Mouse (Mus musculus): ENCODE measurements at regions not wholly inside any gene's neighbourhood (a gene's known extent, or its start where the extent isn't known, plus 50 kb on each side); places are given as distances from the start of the nearest gene placed in this dataset.
A peak's percentile ranks its signal among the peaks of the same experiment; 100 is the strongest.

GRCm38 (mm10) chr3:21840751-21841488 lies 235.5 kb upstream of the Tbl1xr1 start:
- no peak for TF ChIP-seq MYOG (IDR thresholded peaks at IDR 0.05; ENCODE audit: control insufficient read depth in 1 of 3, insufficient read depth in 1 of 3, insufficient read length in 2 of 3, low read depth in 2 of 3)
- no peak for TF ChIP-seq POLR2A (IDR thresholded peaks at IDR 0.05; ENCODE audit: insufficient read length, low read depth)
- no peak for TF ChIP-seq TCF12 (IDR thresholded peaks at IDR 0.05; ENCODE audit: insufficient read depth, poor library complexity, severe bottlenecking)
- TF ChIP-seq E2F4 (IDR thresholded peaks at IDR 0.05; ENCODE audit: insufficient read depth) = no peak
- no peak for TF ChIP-seq USF1 (IDR thresholded peaks at IDR 0.05; ENCODE audit: low read depth)
- TF ChIP-seq CEBPB (IDR thresholded peaks at IDR 0.05; ENCODE audit: insufficient read depth, poor library complexity, severe bottlenecking) = peak; percentile 80; the same call in 1 of the 2 replicates
- no peak for TF ChIP-seq MYOD1 (IDR thresholded peaks at IDR 0.05; ENCODE audit: control insufficient read depth in 1 of 3, insufficient read length in 2 of 3, low read depth in 2 of 3)
- no peak for TF ChIP-seq SRF (IDR thresholded peaks at IDR 0.05; ENCODE audit: control insufficient read depth, insufficient read length, low read depth)
- TF ChIP-seq MAX (IDR thresholded peaks at IDR 0.05; ENCODE audit: low read depth) = no peak
- no peak for TF ChIP-seq POLR2AphosphoS2 (IDR thresholded peaks at IDR 0.05; ENCODE audit: insufficient read length, low read depth)
- TF ChIP-seq REST (IDR thresholded peaks at IDR 0.05; ENCODE audit: insufficient read depth, insufficient read length) = no peak
- no peak for TF ChIP-seq TCF3 (IDR thresholded peaks at IDR 0.05; ENCODE audit: insufficient read length, low read depth)
